Mouse (Mus musculus): ENCODE measurements at regions not wholly inside any gene's neighbourhood (a gene's known extent, or its start where the extent isn't known, plus 50 kb on each side); places are given as distances from the start of the nearest gene placed in this dataset.

DNA sequence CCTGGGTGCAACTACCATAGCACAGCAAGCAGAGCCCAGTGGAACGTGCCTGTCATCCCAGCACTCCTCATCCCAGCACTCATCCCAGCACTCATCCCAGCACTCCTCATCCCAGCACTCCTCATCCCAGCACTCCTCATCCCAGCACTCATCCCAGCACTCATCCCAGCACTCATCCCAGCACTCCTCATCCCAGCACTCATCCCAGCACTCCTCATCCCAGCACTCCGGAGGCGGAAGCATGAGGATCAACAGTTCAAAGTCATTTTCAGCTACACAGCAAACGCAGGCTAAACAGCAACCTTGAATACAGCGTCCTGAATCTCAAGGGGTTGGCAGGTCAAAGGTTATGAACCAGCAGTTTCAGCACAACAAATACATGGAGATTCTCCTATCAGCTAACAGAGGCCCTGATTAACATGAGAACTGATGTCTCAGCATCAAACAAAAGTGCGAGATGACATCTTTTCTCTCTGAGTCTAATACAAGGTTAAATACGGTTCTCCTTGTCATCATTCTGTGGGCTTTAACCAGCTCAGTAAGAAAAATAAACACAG, 211.8 kb downstream of the Pdcd6ip start:
- DNase-seq, result no peak
- Histone ChIP-seq H3K27ac (ENCODE audit: insufficient read depth, low read depth, low read length) (no peak overlapping the region), H3K4me3 (ENCODE audit: insufficient read depth, low read depth, low read length) (no peak overlapping the region), H3K36me3 (ENCODE audit: control insufficient read depth, insufficient read depth, low read length) (no peaks in the 10 kb centered on the region), H3K4me1 (ENCODE audit: control insufficient read depth, insufficient read depth, low read length) (no peaks in the 10 kb centered on the region), H3K27me3 (replicated peaks; ENCODE audit: control insufficient read depth, insufficient read depth, low read length) (no peaks in the 10 kb centered on the region)
- no peak for TF ChIP-seq CTCF (conservative IDR thresholded peaks at IDR 0.05; ENCODE audit: insufficient read depth, insufficient read length, low read depth, low read length)
- TF ChIP-seq POLR2A (IDR thresholded peaks at IDR 0.05; ENCODE audit: low read depth, low read length), result no peak
- 61% methylated on average over 7 of the region's 7 CpGs for WGBS

DNA sequence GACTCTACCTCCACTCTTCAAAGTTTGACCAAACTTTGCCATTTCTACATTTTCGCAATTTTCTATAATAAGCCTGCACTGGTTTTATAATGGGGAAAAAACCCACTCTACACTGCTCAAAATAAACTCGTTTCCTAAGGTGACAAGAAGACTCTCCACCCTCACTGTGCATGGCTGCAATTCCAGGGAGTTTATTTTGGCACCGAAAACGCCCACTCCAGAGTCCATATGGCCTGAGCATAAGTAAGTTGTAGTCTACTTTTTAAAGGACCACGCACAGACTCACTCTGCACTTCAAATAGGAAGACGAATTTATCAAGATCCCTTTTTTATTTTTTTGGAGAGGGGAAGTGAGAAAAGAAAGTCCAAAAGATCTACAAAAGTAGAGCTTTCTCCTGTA, 219.4 kb downstream of the Pdcd6ip start:
- DNase-seq, result no peak
- WGBS, result 68% methylated on average over 6 of the region's 6 CpGs
- Histone ChIP-seq H3K4me1 (ENCODE audit: control insufficient read depth, insufficient read depth, low read length) (no peaks in the 10 kb centered on the region), H3K36me3 (ENCODE audit: control insufficient read depth, insufficient read depth, low read length) (no peaks in the 10 kb centered on the region), H3K27ac (ENCODE audit: insufficient read depth, low read depth, low read length) (no peak overlapping the region), H3K27me3 (replicated peaks; ENCODE audit: control insufficient read depth, insufficient read depth, low read length) (no peaks in the 10 kb centered on the region), H3K4me3 (ENCODE audit: insufficient read depth, low read depth, low read length) (no peak overlapping the region)
- no peak for TF ChIP-seq CTCF (conservative IDR thresholded peaks at IDR 0.05; ENCODE audit: insufficient read depth, insufficient read length, low read depth, low read length)
- TF ChIP-seq POLR2A (IDR thresholded peaks at IDR 0.05; ENCODE audit: low read depth, low read length), result no peak

- Histone ChIP-seq H3K27ac (ENCODE audit: insufficient read depth, low read depth, low read length) (no peak overlapping the region), H3K4me3 (ENCODE audit: insufficient read depth, low read depth, low read length) (no peak overlapping the region), H3K36me3 (ENCODE audit: control insufficient read depth, insufficient read depth, low read length) (no peaks in the 10 kb centered on the region), H3K27me3 (replicated peaks; ENCODE audit: control insufficient read depth, insufficient read depth, low read length) (no peaks in the 10 kb centered on the region), H3K4me1 (ENCODE audit: control insufficient read depth, insufficient read depth, low read length) (no peaks in the 10 kb centered on the region)
- no peak for DNase-seq
- WGBS, result 79% methylated on average over 6 of the region's 6 CpGs
- TF ChIP-seq CTCF (conservative IDR thresholded peaks at IDR 0.05; ENCODE audit: insufficient read depth, insufficient read length, low read depth, low read length) (no peak), POLR2A (IDR thresholded peaks at IDR 0.05; ENCODE audit: low read depth, low read length) (no peak)
Measured at GRCm38 (mm10) chr9:113486494-113487081, 221.5 kb downstream of the Pdcd6ip start.

DNA sequence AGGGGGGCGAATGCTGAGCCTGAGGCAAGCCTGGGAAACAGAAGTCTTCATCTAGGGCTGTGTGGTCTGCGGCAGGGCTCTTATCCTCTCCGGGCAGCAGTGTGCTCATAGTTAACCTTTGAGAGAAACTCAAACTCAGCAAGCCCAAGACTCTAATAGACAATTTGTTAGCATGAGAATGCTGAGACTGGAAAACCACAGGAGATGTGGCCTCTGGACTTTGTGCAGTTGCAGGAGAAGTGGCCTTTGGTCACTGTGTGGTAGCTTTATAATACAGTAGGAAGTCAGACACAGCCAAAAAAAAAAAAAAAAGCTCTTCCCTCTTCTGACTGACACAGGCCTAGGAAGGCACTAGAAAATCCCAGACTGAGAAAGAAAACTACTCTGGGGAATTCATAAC, 228.2 kb downstream of the Pdcd6ip start:
- no peaks in the 10 kb centered on the region for H3K27me3 ChIP-seq (replicated peaks; ENCODE audit: control insufficient read depth, insufficient read depth, low read length)
- peaks cover 7% of the 10 kb centered on the region; the same call in 1 of the 2 replicates for H3K4me1 ChIP-seq (ENCODE audit: control insufficient read depth, insufficient read depth, low read length)
- no peak overlapping the region for H3K4me3 ChIP-seq (ENCODE audit: insufficient read depth, low read depth, low read length)
- no peak for TF ChIP-seq CTCF (conservative IDR thresholded peaks at IDR 0.05; ENCODE audit: insufficient read depth, insufficient read length, low read depth, low read length)
- TF ChIP-seq POLR2A (IDR thresholded peaks at IDR 0.05; ENCODE audit: low read depth, low read length), result no peak
- H3K36me3 ChIP-seq (ENCODE audit: control insufficient read depth, insufficient read depth, low read length), result no peaks in the 10 kb centered on the region
- WGBS, result 61% methylated on average over 3 of the region's 3 CpGs
- H3K27ac ChIP-seq (ENCODE audit: insufficient read depth, low read depth, low read length), result peak overlapping the region; percentile 78
- DNase-seq, result peak; percentile 92

GRCm38 (mm10) chr9:113478761-113479265, 229.2 kb downstream of the Pdcd6ip start:
- Histone ChIP-seq H3K27me3 (replicated peaks; ENCODE audit: control insufficient read depth, insufficient read depth, low read length) (no peaks in the 10 kb centered on the region), H3K36me3 (ENCODE audit: control insufficient read depth, insufficient read depth, low read length) (no peaks in the 10 kb centered on the region)
- WGBS, result 90% methylated on average over 1 of the region's 1 CpGs

DNA sequence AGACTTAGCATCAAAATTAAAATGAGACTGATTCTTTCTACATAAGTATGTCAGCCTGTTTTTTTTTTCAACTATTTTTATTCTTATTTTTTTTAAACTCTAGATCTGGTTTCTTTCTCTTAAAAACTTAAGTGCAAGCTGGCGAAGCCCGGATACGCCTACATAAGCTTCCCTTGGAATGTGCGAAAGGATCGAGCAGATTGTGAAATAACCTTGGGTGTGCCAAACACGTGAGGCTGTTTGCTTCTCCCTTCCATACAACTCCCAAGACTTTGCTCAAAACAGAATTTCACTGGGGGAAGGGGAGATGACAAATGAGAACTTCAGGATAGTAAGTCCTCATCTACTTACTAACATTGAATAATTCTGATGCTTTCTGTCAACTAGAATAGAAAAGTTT, 236.3 kb downstream of the Pdcd6ip start:
- no peak for DNase-seq
- TF ChIP-seq CTCF (conservative IDR thresholded peaks at IDR 0.05; ENCODE audit: insufficient read depth, insufficient read length, low read depth, low read length) (no peak), POLR2A (IDR thresholded peaks at IDR 0.05; ENCODE audit: low read depth, low read length) (no peak)
- Histone ChIP-seq H3K27me3 (replicated peaks; ENCODE audit: control insufficient read depth, insufficient read depth, low read length) (no peaks in the 10 kb centered on the region), H3K36me3 (ENCODE audit: control insufficient read depth, insufficient read depth, low read length) (no peaks in the 10 kb centered on the region), H3K4me3 (ENCODE audit: insufficient read depth, low read depth, low read length) (no peak overlapping the region), H3K27ac (ENCODE audit: insufficient read depth, low read depth, low read length) (no peak overlapping the region), H3K4me1 (ENCODE audit: control insufficient read depth, insufficient read depth, low read length) (no peaks in the 10 kb centered on the region)
- 81% methylated on average over 6 of the region's 6 CpGs for WGBS

More at GRCm38 (mm10) chr9:113478761-113479265, 229.2 kb downstream of the Pdcd6ip start:
- peaks cover 7% of the 10 kb centered on the region; the same call in 1 of the 2 replicates for H3K4me1 ChIP-seq (ENCODE audit: control insufficient read depth, insufficient read depth, low read length)
- TF ChIP-seq CTCF (conservative IDR thresholded peaks at IDR 0.05; ENCODE audit: insufficient read depth, insufficient read length, low read depth, low read length) (no peak), POLR2A (IDR thresholded peaks at IDR 0.05; ENCODE audit: low read depth, low read length) (no peak)
- H3K27ac ChIP-seq (ENCODE audit: insufficient read depth, low read depth, low read length), result no peak overlapping the region
- no peak for DNase-seq
- H3K4me3 ChIP-seq (ENCODE audit: insufficient read depth, low read depth, low read length), result no peak overlapping the region

GRCm38 (mm10) chr9:113462888-113463287, 245.2 kb downstream of the Pdcd6ip start:
- no peak for TF ChIP-seq POLR2A (IDR thresholded peaks at IDR 0.05; ENCODE audit: low read depth, low read length)
- no peak for TF ChIP-seq CTCF (conservative IDR thresholded peaks at IDR 0.05; ENCODE audit: insufficient read depth, insufficient read length, low read depth, low read length)
- 51% methylated on average over 2 of the region's 2 CpGs for WGBS
- H3K4me3 ChIP-seq (ENCODE audit: insufficient read depth, low read depth, low read length), result no peak overlapping the region
- no peaks in the 10 kb centered on the region for H3K27me3 ChIP-seq (replicated peaks; ENCODE audit: control insufficient read depth, insufficient read depth, low read length)
- no peaks in the 10 kb centered on the region for H3K4me1 ChIP-seq (ENCODE audit: control insufficient read depth, insufficient read depth, low read length)
- no peak overlapping the region for H3K27ac ChIP-seq (ENCODE audit: insufficient read depth, low read depth, low read length)
- no peak for DNase-seq
- no peaks in the 10 kb centered on the region for H3K36me3 ChIP-seq (ENCODE audit: control insufficient read depth, insufficient read depth, low read length)
